Mouse (Mus musculus) kidney, adult 2 months (tissue): ENCODE results near the gene 4930451I11Rik.

Source experiments
- CTCF ChIP-seq: fragments of 200-500 bp; conservative IDR thresholded peaks from 2 replicates; pipeline ENCODE4 v1.5.1; 2011; ENCODE audit warnings: low read depth, mild to moderate bottlenecking, control low read depth, low read length, moderate library complexity, mixed read lengths; ENCODE audit not compliant: insufficient read depth, insufficient read length
- POLR2A ChIP-seq: fragments of 200-500 bp; IDR thresholded peaks from one replicate; pipeline ENCODE4 v1.6.1; 2011; ENCODE audit warnings: low read depth, low read length, control low read depth

- TF ChIP-seq CTCF (no peak), POLR2A (no peak)
Observed at GRCm38 (mm10) chr7:126843276-126843675, 11.8 kb upstream of the 4930451I11Rik start.
